Mouse (Mus musculus) liver, adult 2 months (tissue): ENCODE data around the gene Ddost.

ENCODE experiments used
- CTCF ChIP-seq: fragments of 200-500 bp; IDR thresholded peaks from 2 replicates; pipeline ENCODE4 v1.5.1; 2011; ENCODE audit warnings: low read depth, low read length, control low read depth
- POLR2A ChIP-seq: fragments of 200-500 bp; IDR thresholded peaks from 2 replicates; pipeline ENCODE4 v1.6.1; 2011; ENCODE audit warnings: low read length, control low read depth; ENCODE audit not compliant: insufficient read depth; ENCODE audit errors: extremely low read depth

DNA sequence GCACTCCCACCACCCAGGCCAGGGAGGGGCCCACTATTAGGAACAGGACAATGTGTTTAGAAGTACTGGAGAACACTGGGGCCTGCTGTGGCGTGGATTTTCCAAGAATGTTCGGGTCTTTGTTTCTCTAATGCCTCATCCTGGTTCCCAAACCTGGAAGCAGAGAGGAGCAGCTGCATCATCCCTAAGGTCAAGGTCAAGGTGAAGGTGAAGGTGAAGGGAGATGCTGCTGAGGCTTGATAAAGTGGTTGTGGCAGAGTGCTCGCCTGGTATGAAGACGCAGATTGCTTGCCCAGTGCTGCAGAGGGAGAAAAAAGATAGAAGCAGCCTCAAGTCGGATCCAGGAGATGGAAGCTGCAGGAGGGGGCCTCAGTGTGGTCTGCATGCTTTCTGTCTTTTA lies 47.3 kb downstream of the Ddost start:
- no peak for TF ChIP-seq POLR2A
- no peak for TF ChIP-seq CTCF
